In the genomic region with DNA sequence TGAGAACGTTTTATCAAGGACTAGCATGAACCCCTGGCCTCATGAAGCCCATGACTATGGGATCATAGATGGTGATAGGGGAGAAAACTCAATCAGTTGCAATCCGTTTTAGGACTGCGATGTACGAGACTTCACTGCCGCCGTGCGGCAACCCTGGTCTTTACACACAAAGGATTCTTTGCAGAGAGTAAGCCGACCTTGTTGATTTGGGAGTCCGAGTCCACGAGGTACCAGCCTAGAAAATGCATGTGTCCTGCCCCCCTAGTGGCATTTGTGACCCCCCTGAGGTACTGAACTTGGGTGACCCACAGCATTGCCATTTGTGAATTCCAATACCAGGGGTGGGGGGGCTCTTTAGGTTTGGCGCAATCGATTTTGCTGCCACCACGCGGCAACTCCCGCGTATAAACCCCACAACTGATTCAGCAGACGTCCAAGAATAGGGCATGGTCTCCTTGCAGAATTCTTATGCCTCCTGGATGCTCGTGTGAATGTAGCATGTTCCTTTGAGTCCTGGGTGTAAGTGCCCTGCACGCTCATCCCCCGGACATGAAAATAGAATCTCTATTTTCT, we compare ENCODE assay signal across 8 mouse cellular contexts. TPM values are rescaled to one million over a fixed set of nuclear protein-coding genes. Genes with fewer than 3 reads are reported as not detected.
A peak's percentile ranks its signal among the peaks of the same experiment; 100 is the strongest.
DNase-seq lines count a peak whose midpoint lies in the region; ATAC-seq and TF ChIP-seq lines count a peak whose summit lies in the region.

No protein-coding gene starts in this region.

- ATAC-seq in forebrain, embryonic 11.5 days (replicated peaks; ENCODE audit: low FRiP score): no peak
- ATAC-seq in hindbrain, embryonic 12.5 days (ENCODE audit: low FRiP score): no peak
- ATAC-seq in megakaryocyte-erythroid progenitor cell, adult 5-6 weeks (replicated peaks; ENCODE audit: low FRiP score, low TSS enrichment, poor library complexity, severe bottlenecking): 0 out of 2 replicates have a peak, but pooled peaks have one; percentile 41

- H3K27me3 ChIP-seq in forebrain, embryonic 11.5 days (ENCODE audit: control insufficient read depth, insufficient read depth, low read length): peaks cover 2% of the 10 kb centered on the region; the same call in 1 of the 2 replicates
- peaks cover 9% of the 10 kb centered on the region; the same call in 1 of the 2 replicates for H3K27me3 ChIP-seq in hindbrain, embryonic 12.5 days
- no peaks in the 10 kb centered on the region; the same call in 1 of the 2 replicates for H3K27me3 ChIP-seq in small intestine, adult 2 months (ENCODE audit: control insufficient read depth, insufficient read depth, low read length)

- peak overlapping the region; percentile 31; the same call in 1 of the 2 replicates for H3K27ac ChIP-seq in gastrocnemius, adult 2 months
- H3K27ac ChIP-seq in forebrain, embryonic 11.5 days (ENCODE audit: low read depth, low read length): no peak overlapping the region
- H3K27ac ChIP-seq in hindbrain, embryonic 12.5 days: no peak overlapping the region
- H3K27ac ChIP-seq in small intestine, adult 2 months (ENCODE audit: insufficient read depth, low read depth, low read length): no peak overlapping the region

- peak overlapping the region; percentile 42 for H3K4me2 ChIP-seq in forebrain, embryonic 11.5 days (ENCODE audit: low read depth, low read length, severe bottlenecking)
- H3K4me2 ChIP-seq in hindbrain, embryonic 12.5 days (replicated peaks): peak overlapping the region; percentile 61

- intact Hi-C loops in gastrocnemius, adult 2 months (cut with DNase I): loop anchor here (2.0 to 5.0 kb wide), 6 partner anchors 45 to 264 kb away; partner anchors contain the start of gene Syt8

- H3K9ac ChIP-seq in forebrain, embryonic 11.5 days (ENCODE audit: low read length): no peak overlapping the region
- H3K9ac ChIP-seq in hindbrain, embryonic 12.5 days: no peak overlapping the region

- peak; percentile 59 for DNase-seq in gastrocnemius, adult 2 months
- DNase-seq in gastrocnemius, postnatal 25 days: no peak
- DNase-seq in brain, embryonic 14.5 days (ENCODE audit: low read depth): peak; percentile 81
- DNase-seq in forebrain, embryonic 11.5 days (ENCODE audit: low spot score): peak; percentile 75
- DNase-seq in layer of hippocampus, postnatal 36 days: peak; percentile 44 to 56

- no peaks in the 10 kb centered on the region for H3K36me3 ChIP-seq in forebrain, embryonic 11.5 days (ENCODE audit: control insufficient read depth, insufficient read depth, low read length)
- no peaks in the 10 kb centered on the region for H3K36me3 ChIP-seq in hindbrain, embryonic 12.5 days
- no peaks in the 10 kb centered on the region for H3K36me3 ChIP-seq in small intestine, adult 2 months (ENCODE audit: control insufficient read depth, insufficient read depth, low read length)

- 52% methylated on average over 20 of the region's 20 CpGs for WGBS in forebrain, embryonic 11.5 days
- 54% methylated on average over 20 of the region's 20 CpGs for WGBS in hindbrain, embryonic 12.5 days
- 54% methylated on average over 20 of the region's 20 CpGs for WGBS in small intestine, adult 2 months

- H3K9me3 ChIP-seq in forebrain, embryonic 11.5 days (ENCODE audit: control insufficient read depth, low read length): no peaks in the 10 kb centered on the region; the same call in 1 of the 2 replicates
- peaks cover 15% of the 10 kb centered on the region for H3K9me3 ChIP-seq in hindbrain, embryonic 12.5 days (replicated peaks)

- TF ChIP-seq CTCF in gastrocnemius, adult 2 months (IDR thresholded peaks at IDR 0.05): peak; percentile 58
- peak; percentile 55 for TF ChIP-seq CTCF in brain, embryonic 14.5 days (IDR thresholded peaks at IDR 0.05; ENCODE audit: borderline replicate concordance, extremely low read depth, insufficient read depth, insufficient read length)
- peak; percentile 44; the same call in 1 of the 2 replicates for TF ChIP-seq CTCF in small intestine, adult 2 months (IDR thresholded peaks at IDR 0.05; ENCODE audit: extremely low read depth, insufficient read length, insufficient replicate concordance, low read depth, low read length)

- H3K4me3 ChIP-seq in gastrocnemius, adult 2 months: peak overlapping the region; percentile 57
- no peak overlapping the region for H3K4me3 ChIP-seq in forebrain, embryonic 11.5 days (ENCODE audit: low read depth, low read length)
- peak overlapping the region; percentile 14; the same call in 1 of the 2 replicates for H3K4me3 ChIP-seq in hindbrain, embryonic 12.5 days
- no peak overlapping the region for H3K4me3 ChIP-seq in small intestine, adult 2 months (ENCODE audit: low read depth, low read length)

- no peak for TF ChIP-seq POLR2A in brain, embryonic 14.5 days (IDR thresholded peaks at IDR 0.05; ENCODE audit: borderline replicate concordance, extremely low read depth, insufficient read depth, insufficient read length, poor library complexity, severe bottlenecking)
- TF ChIP-seq POLR2A in small intestine, adult 2 months (IDR thresholded peaks at IDR 0.05; ENCODE audit: low read depth, low read length): no peak

- H3K4me1 ChIP-seq in forebrain, embryonic 11.5 days (replicated peaks; ENCODE audit: control insufficient read depth, insufficient read depth, low read length): no peaks in the 10 kb centered on the region
- peaks cover 3% of the 10 kb centered on the region; the same call in 1 of the 2 replicates for H3K4me1 ChIP-seq in hindbrain, embryonic 12.5 days
- H3K4me1 ChIP-seq in small intestine, adult 2 months (ENCODE audit: control insufficient read depth, insufficient read depth, insufficient read length, low read length): no peaks in the 10 kb centered on the region

RNA-seq across cellular contexts. Expression of gene Mrpl23, which starts 49.3 kb away (rescaled TPM):
- total RNA-seq in gastrocnemius, adult 2 months (2021): 1 to 10 TPM in 1 of 2 experiments, under 1 TPM in 1; 0.89 to 1.4 TPM
- 10 to 100 TPM in 1 of 2 experiments, 1 to 10 TPM in 1; 8.6 to 18.3 TPM for total RNA-seq in gastrocnemius, postnatal 25 days (2021)
- polyA plus RNA-seq in brain, embryonic 14.5 days (2012; rRNA removed): 80.2 and 111 TPM in 2 replicates
- polyA plus RNA-seq in forebrain, embryonic 11.5 days (2014; fragmentation: Nextera tagmentation; extraction: Ambion mirVana): 18.3 and 18.7 TPM in 2 replicates
- 8.4 and 13.4 TPM in 2 replicates for polyA plus RNA-seq in hindbrain, embryonic 12.5 days (2016; fragmentation: Nextera tagmentation; extraction: Ambion mirVana)
- 10 to 100 TPM in 1 of 2 experiments, 1 to 10 TPM in 1; 4.8 to 13.8 TPM for total RNA-seq in layer of hippocampus, postnatal 36 days (2021)
- total RNA-seq in megakaryocyte-erythroid progenitor cell, adult 5-6 weeks (2014; fragmentation: Nextera tagmentation): 13.0 and 13.8 TPM in 2 replicates
- 46.6 and 82.1 TPM in 2 replicates for total RNA-seq in megakaryocyte-erythroid progenitor cell, adult 5-6 weeks (2017)
- polyA plus RNA-seq in small intestine, adult 2 months (2012; rRNA removed): 4.8 and 10.5 TPM in 2 replicates

Comparison
In these comparisons a context has a peak if more than half of its experiments do, and no peak if none do; other contexts are left out.
1. H3K4me3 ChIP-seq: peak in gastrocnemius, adult 2 months (single experiment) and hindbrain, embryonic 12.5 days (single experiment); none in forebrain, embryonic 11.5 days (single experiment) and small intestine, adult 2 months (single experiment).
2. Peak in every context shown above with its lines, with median percentiles within 50 percentile points of each other: CTCF ChIP-seq.